Comparison of ENCODE assay signal across 17 mouse cellular contexts in the genomic region with DNA sequence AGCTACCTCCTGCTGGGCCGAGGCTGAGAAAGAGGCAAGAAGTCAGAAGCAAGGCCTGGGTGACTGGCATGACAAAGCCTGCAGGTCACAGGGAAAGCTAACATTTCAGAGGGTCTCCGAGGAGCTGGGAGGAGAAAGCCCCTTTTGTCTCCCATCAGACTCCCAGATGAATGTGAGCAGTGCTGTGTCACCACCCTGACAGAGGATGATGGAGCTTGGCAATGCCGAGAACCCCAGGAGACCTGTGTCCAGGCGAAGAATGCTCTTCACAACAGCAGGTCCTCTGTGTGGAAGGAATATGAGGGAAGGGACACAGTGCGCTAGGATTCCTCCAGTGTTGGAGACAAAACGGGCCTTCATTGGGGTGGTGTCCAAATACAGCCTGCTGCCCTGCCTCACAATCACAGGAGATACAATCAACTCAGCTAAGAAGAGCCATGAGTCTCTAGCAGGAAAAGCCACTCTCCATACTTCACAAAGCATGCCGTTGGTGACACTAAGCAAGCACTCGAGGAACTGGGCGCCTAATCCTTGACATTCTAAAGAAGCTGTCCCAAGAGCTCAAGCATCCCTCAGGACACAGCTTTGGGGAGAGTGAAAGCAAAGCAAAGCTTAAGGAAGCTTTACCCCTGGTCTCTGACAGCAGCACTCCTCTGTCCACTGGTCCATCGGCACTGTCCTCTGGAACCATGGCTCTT. TPM values are rescaled to one million over a fixed set of nuclear protein-coding genes. Genes with fewer than 3 reads are reported as not detected.
DNase-seq lines count a peak whose midpoint lies in the region; ATAC-seq lines count a peak whose summit lies in the region.
"Had no signal": no experiment of that assay in that cellular context is flagged by ENCODE, and none has a peak within 500 bp of the region (broad histone marks: within the 10 kb centered on the region; RNA-seq: fewer than 3 reads in every experiment).

No protein-coding gene starts in this region.

- H3K9ac ChIP-seq in midbrain, embryonic 13.5 days (replicated peaks), result no peak overlapping the region
- no peak overlapping the region for H3K9ac ChIP-seq in hindbrain, embryonic 14.5 days
- H3K9ac ChIP-seq: forebrain, embryonic 13.5 days; kidney, embryonic 15.5 days had no signal

- no peak overlapping the region for H3K4me3 ChIP-seq in midbrain, embryonic 10.5 days
- H3K4me3 ChIP-seq in midbrain, embryonic 13.5 days (replicated peaks), result no peak overlapping the region
- no peak overlapping the region for H3K4me3 ChIP-seq in hindbrain, embryonic 14.5 days (replicated peaks; ENCODE audit: low read length)
- H3K4me3 ChIP-seq: forebrain, embryonic 13.5 days; heart, embryonic 10.5 days; kidney, embryonic 15.5 days had no signal

- DNase-seq in midbrain, embryonic 10.5 days (ENCODE audit: low spot score), result peak; percentile 46
- DNase-seq in embryo, embryonic 11 days, result peak; percentile 24
- no peak for DNase-seq in hindbrain, embryonic 14.5 days (ENCODE audit: low spot score)
- peak; percentile 18 to 38 for DNase-seq in lung, postnatal 4 days
- no peak for DNase-seq in frontal cortex, postnatal 10 days (ENCODE audit: low spot score in 2 of 2)
- DNase-seq in thymus, postnatal 0 days (ENCODE audit: low spot score), result no peak
- DNase-seq in natural killer cell, adult 2 months (ENCODE audit: low spot score in 2 of 2), result no peak
- DNase-seq: adrenal gland, postnatal 14 days; cerebellum, adult 9-10 months; heart, postnatal 10 days; layer of hippocampus, postnatal 36 days; spleen, adult 18-20 months had no signal

- WGBS in midbrain, embryonic 10.5 days, result 41% methylated on average over 10 of the region's 10 CpGs
- 28% methylated on average over 10 of the region's 10 CpGs for WGBS in midbrain, embryonic 13.5 days
- 30% methylated on average over 10 of the region's 10 CpGs for whole genome bisulfite sequencing in hindbrain, embryonic 14.5 days

- H3K9me3 ChIP-seq in midbrain, embryonic 10.5 days (replicated peaks), result no peaks in the 10 kb centered on the region
- H3K9me3 ChIP-seq in midbrain, embryonic 13.5 days, result no peaks in the 10 kb centered on the region
- H3K9me3 ChIP-seq in hindbrain, embryonic 14.5 days (ENCODE audit: control insufficient read depth, low read length), result no peaks in the 10 kb centered on the region
- H3K9me3 ChIP-seq: forebrain, embryonic 13.5 days; heart, embryonic 10.5 days; kidney, embryonic 15.5 days had no signal

- no peaks in the 10 kb centered on the region for H3K27me3 ChIP-seq in midbrain, embryonic 10.5 days (ENCODE audit: low read depth, poor library complexity, severe bottlenecking)
- H3K27me3 ChIP-seq in midbrain, embryonic 13.5 days, result no peaks in the 10 kb centered on the region
- H3K27me3 ChIP-seq in hindbrain, embryonic 14.5 days (ENCODE audit: control insufficient read depth, insufficient read depth, low read length), result no peaks in the 10 kb centered on the region
- H3K27me3 ChIP-seq: forebrain, embryonic 13.5 days; kidney, embryonic 15.5 days had no signal

- peaks cover 68% of the 10 kb centered on the region for H3K36me3 ChIP-seq in midbrain, embryonic 10.5 days
- H3K36me3 ChIP-seq in midbrain, embryonic 13.5 days, result peaks cover 46% of the 10 kb centered on the region
- H3K36me3 ChIP-seq in hindbrain, embryonic 14.5 days (replicated peaks; ENCODE audit: control insufficient read depth, insufficient read depth), result peaks cover 41% of the 10 kb centered on the region

- H3K4me2 ChIP-seq in midbrain, embryonic 13.5 days (replicated peaks), result no peak overlapping the region
- no peak overlapping the region for H3K4me2 ChIP-seq in hindbrain, embryonic 14.5 days (replicated peaks)
- H3K4me2 ChIP-seq: forebrain, embryonic 13.5 days; kidney, embryonic 15.5 days had no signal

- H3K27ac ChIP-seq in midbrain, embryonic 10.5 days (replicated peaks), result peak overlapping the region; percentile 79
- no peak overlapping the region for H3K27ac ChIP-seq in midbrain, embryonic 13.5 days
- no peak overlapping the region for H3K27ac ChIP-seq in hindbrain, embryonic 14.5 days
- H3K27ac ChIP-seq: forebrain, embryonic 13.5 days; heart, embryonic 10.5 days; kidney, embryonic 15.5 days had no signal

- H3K4me1 ChIP-seq in midbrain, embryonic 10.5 days, result peaks cover 33% of the 10 kb centered on the region
- peaks cover 10% of the 10 kb centered on the region for H3K4me1 ChIP-seq in midbrain, embryonic 13.5 days (replicated peaks)
- H3K4me1 ChIP-seq in hindbrain, embryonic 14.5 days (replicated peaks; ENCODE audit: control insufficient read depth, insufficient read depth, low read length), result 0 out of 2 replicates have a peak, but pooled peaks cover 3% of the 10 kb centered on the region
- H3K4me1 ChIP-seq: forebrain, embryonic 13.5 days had no signal

- ATAC-seq in midbrain, embryonic 13.5 days, result no peak
- ATAC-seq in hindbrain, embryonic 14.5 days (ENCODE audit: low FRiP score), result peak; percentile 31; the same call in 1 of the 2 replicates
- ATAC-seq: forebrain, embryonic 13.5 days had no signal

RNA-seq across cellular contexts. Expression of a gene that starts 27.1 kb away (rescaled TPM):
- 0.54 and 0.68 TPM in 2 replicates for polyA plus RNA-seq in midbrain, embryonic 10.5 days (2016; fragmentation: Nextera tagmentation; extraction: Ambion mirVana)
- polyA plus RNA-seq in midbrain, embryonic 13.5 days (2015; fragmentation: Nextera tagmentation; extraction: Ambion mirVana), result 0.27 and 0.34 TPM in 2 replicates
- 0.63 and 0.72 TPM in 2 replicates for polyA plus RNA-seq in hindbrain, embryonic 14.5 days (2014; fragmentation: Nextera tagmentation; extraction: Ambion mirVana)
- 0.09 and 0.12 TPM in 2 replicates for polyA plus RNA-seq in thymus, postnatal 0 days (2015; fragmentation: Nextera tagmentation; extraction: Ambion mirVana)
- polyA plus RNA-seq: liver, adult 2 months had no signal

Comparison
In these comparisons a context has a peak if more than half of its experiments do, and no peak if none do; other contexts are left out.
1. DNase-seq: peak in midbrain, embryonic 10.5 days (single experiment), embryo, embryonic 11 days (single experiment) and lung, postnatal 4 days (2 of 2); none in hindbrain, embryonic 14.5 days (single experiment), frontal cortex, postnatal 10 days (0 of 2), thymus, postnatal 0 days (single experiment) and natural killer cell, adult 2 months (0 of 2).